Mouse (Mus musculus) lung, adult 2 months (tissue): ENCODE results near the gene Igfbp5.

Experiments used
- CTCF ChIP-seq: fragments of 200-500 bp; IDR thresholded peaks from 2 replicates; pipeline ENCODE4 v1.5.1; 2011; ENCODE audit warnings: mild to moderate bottlenecking, low read length, control low read depth; ENCODE audit not compliant: insufficient read depth
- POLR2A ChIP-seq: fragments of 200-500 bp; IDR thresholded peaks from 2 replicates; pipeline ENCODE4 v1.6.1; 2011; ENCODE audit warnings: low read depth, mild to moderate bottlenecking, control low read depth, low read length, borderline replicate concordance; ENCODE audit errors: extremely low read depth

- TF ChIP-seq POLR2A (no peak), CTCF (no peak)
Measured at GRCm38 (mm10) chr1:72826446-72826845, 48.2 kb downstream of the Igfbp5 start.
